Mouse (Mus musculus) testis, adult 10 weeks (tissue): ENCODE measurements around the gene Vps53. TPM values are rescaled to one million over a fixed set of nuclear protein-coding genes. Genes with fewer than 3 reads are reported as not detected.

Experiments used
- polyA plus RNA-seq: library from polyadenylated mRNA; stranded (reverse); fragments of 350-450 nt; fragmentation: Illumina TruSeq; extraction: RNeasy Lipid Tissue Mini Kit (QIAGEN cat#74804); gene quantifications from one replicate; pipeline ENCODE4 v1.2.3, GENCODE M21; 2014; ENCODE audit warnings: low read depth, low replicate concordance

The Vps53 gene
- polyA plus RNA-seq, result 17.0 TPM

GRCm38 (mm10) chr11:76179495-76180145 is at the start of gene Vps53, which contains the start of gene Fam57a:
TSS of gene Vps53 (minus strand) at chr11:76179647.
TSS of gene Fam57a (plus strand) at chr11:76179671.

GRCm38 (mm10) chr11:76217390-76217800 is 37.9 kb upstream of the Vps53 start, which contains the start of the genes Dbil5 and Gemin4:
TSS of gene Dbil5 (plus strand) at chr11:76217608.
TSS of gene Gemin4 (minus strand) at chr11:76217664.

GRCm38 (mm10) chr11:76027139-76028071 is 152.0 kb downstream of the Vps53 start, which contains the start of gene Rflnb:
TSS of gene Rflnb (minus strand) at chr11:76027782.

GRCm38 (mm10) chr11:75999440-76000155 is 179.8 kb downstream of the Vps53 start, which contains the start of gene 1700016K19Rik:
TSS of gene 1700016K19Rik (plus strand) at chr11:75999912.

Other genes starting within 250 kb of the Vps53 start
- 0.39 TPM for gene Rph3al, start 241.2 kb downstream of the Vps53 start, polyA plus RNA-seq
- gene 1700016K19Rik, start 179.7 kb downstream of the Vps53 start, polyA plus RNA-seq, result 141 TPM
- 0.98 TPM for gene Rflnb, start 151.9 kb downstream of the Vps53 start, polyA plus RNA-seq
- gene Fam57a, start within 50 bp of the Vps53 start, polyA plus RNA-seq, result 2.3 TPM
- gene Dbil5, start 38.0 kb upstream of the Vps53 start, polyA plus RNA-seq, result 1,688 TPM
- 16.4 TPM for gene Gemin4, start 38.0 kb upstream of the Vps53 start, polyA plus RNA-seq
- gene Mrm3, start 64.1 kb upstream of the Vps53 start, polyA plus RNA-seq, result 2.5 TPM
- gene Glod4, start 64.1 kb upstream of the Vps53 start, polyA plus RNA-seq, result 46.5 TPM
- 34.5 TPM for gene Nxn, start 219.5 kb upstream of the Vps53 start, polyA plus RNA-seq
- 2.3 TPM for gene Timm22, start 227.3 kb upstream of the Vps53 start, polyA plus RNA-seq